Mouse (Mus musculus): ENCODE measurements around the gene Trim13. TPM values are rescaled to one million over a fixed set of nuclear protein-coding genes. Genes with fewer than 3 reads are reported as not detected.

Trim13 gene
- polyA plus RNA-seq (2015; fragmentation: Nextera tagmentation; extraction: Ambion mirVana), result 14.8 and 15.2 TPM in 2 replicates

DNA sequence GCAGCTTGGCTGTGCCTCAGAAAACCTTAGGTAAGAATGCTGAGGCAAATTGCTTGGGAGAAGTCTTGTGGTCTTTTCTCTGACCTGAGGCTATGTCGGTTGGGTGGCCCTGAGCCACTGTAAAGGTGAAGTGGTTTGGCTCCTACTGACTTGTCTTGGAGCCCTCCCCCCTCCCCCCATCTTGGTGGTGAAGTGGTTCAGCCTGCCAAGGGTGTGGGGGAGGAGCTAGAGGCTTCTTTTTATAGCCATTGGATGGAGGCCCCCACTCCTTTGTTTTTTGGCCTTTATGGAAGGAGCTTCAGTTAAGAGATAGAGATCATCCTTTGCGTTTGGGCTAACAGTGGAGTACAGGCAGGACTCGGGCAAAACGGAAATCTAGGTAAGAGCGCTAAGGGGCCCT is at the start of gene Trim13:
Trim13 (plus strand) TSS at position 280 of the 400 bp plus-strand sequence.

DNA sequence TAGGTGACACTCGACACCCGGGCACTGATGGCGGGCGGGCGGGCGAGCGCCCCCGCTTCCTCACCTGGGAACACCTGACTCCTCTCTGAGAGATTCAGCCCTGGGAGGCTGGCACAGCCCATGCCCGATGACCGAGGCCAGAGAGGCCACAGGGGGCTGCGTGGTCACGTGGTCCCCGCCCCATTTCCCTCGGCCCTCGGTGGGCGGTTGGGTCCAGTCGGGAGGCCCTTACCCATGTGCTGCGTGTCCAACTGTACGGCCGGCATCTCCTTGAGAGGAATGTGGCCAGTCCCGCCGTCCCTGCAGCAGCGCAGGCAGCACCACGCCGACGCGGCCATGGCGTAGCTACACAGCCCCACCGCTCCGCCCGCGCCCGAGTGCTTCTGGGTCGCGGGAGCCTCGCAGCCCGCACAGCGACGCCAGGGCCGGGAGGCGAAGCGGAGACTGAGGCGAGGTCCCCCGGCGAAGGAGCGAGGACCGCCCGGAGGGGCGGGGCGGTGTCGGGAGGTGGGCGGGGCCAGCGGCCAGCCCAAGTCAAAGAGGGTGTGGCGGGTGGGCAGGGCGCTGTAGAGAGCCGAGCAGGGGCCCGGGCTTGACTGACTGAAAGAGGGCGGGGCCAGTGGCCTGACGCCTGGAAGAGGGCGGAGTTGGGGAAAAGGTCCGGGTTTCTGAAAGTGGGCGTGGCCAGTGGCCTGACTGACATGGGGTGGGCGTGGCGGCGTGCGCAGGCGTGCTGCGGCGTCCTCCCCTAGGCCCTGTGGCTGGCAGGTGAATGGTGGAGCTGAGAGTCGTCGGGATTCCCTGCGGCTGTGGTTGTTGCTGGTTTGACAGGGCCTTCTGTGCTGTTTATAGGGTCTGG is 41.5 kb upstream of the Trim13 start, which contains the start of gene Spryd7:
Spryd7 (minus strand) TSS at position 598 of the 859 bp plus-strand sequence.

GRCm38 (mm10) chr14:61607157-61607556 is 9.1 kb downstream of the Trim13 start, which contains the start of gene Kcnrg:
TSS of gene Kcnrg (plus strand) at chr14:61607457.

MicroRNAs within 50 kb of the gene (microRNA counts, 519-probe panel; counts per million panel counts)
- 4,921 counts per million, percentile 91 among the panel's probes with 10 or more counts for microRNA mmu-miR-15a
- 5,874 counts per million, percentile 100 among the panel's probes with 10 or more counts for microRNA mmu-miR-16

Small RNA genes lying within 50 kb of the gene (microRNA-seq; reads per million reads assigned to microRNA genes)
- gene Mir15a (5,166 reads per million, percentile 89 among the genes with 10 or more reads in this experiment), gene Mir16-1 (3,700 reads per million, percentile 87 among the genes with 10 or more reads in this experiment)

Other genes with a start within 250 kb of the Trim13 start
- gene Ebpl, start 237.8 kb upstream of the Trim13 start, polyA plus RNA-seq (2015; fragmentation: Nextera tagmentation; extraction: Ambion mirVana), result 10.8 and 11.3 TPM in 2 replicates
- gene Kpna3, start 158.4 kb upstream of the Trim13 start, polyA plus RNA-seq (2015; fragmentation: Nextera tagmentation; extraction: Ambion mirVana), result 24.5 and 31.6 TPM in 2 replicates
- gene Spryd7, start 41.4 kb upstream of the Trim13 start, polyA plus RNA-seq (2015; fragmentation: Nextera tagmentation; extraction: Ambion mirVana), result 21.1 and 23.0 TPM in 2 replicates
- 0.12 and 0.31 TPM in 2 replicates for gene Kcnrg, start 9.2 kb downstream of the Trim13 start, polyA plus RNA-seq (2015; fragmentation: Nextera tagmentation; extraction: Ambion mirVana)

All from urinary bladder, postnatal 0 days (tissue).